Mouse (Mus musculus): ENCODE results near the gene R3hdml. TPM values are rescaled to one million over a fixed set of nuclear protein-coding genes. Genes with fewer than 3 reads are reported as not detected.

Gene R3hdml
- polyA plus RNA-seq, 2 experiments: not detected

- no peak for TF ChIP-seq CTCF (IDR thresholded peaks at IDR 0.05; ENCODE audit: low read depth)
- no peak for TF ChIP-seq EP300 (IDR thresholded peaks at IDR 0.05; ENCODE audit: low read depth)
- H3K9ac ChIP-seq (replicated peaks): no peak overlapping the region
- no peak overlapping the region for H3K4me2 ChIP-seq (ENCODE audit: low read depth)
- no peak for ATAC-seq (ENCODE audit: insufficient read depth)
- no peaks in the 10 kb centered on the region for H3K9me3 ChIP-seq (ENCODE audit: control insufficient read depth, low read length)
- H3K4me1 ChIP-seq (replicated peaks; ENCODE audit: control insufficient read depth in 2 of 2, insufficient read depth in 2 of 2, low read length in 1 of 2): no peaks in the 10 kb centered on the region
- H3K27ac ChIP-seq: no peak overlapping the region
- 37% methylated on average over 5 of the region's 5 CpGs for WGBS (ENCODE audit: insufficient replicate concordance)
- H3K27me3 ChIP-seq (ENCODE audit: control insufficient read depth, insufficient read depth, low read length): no peaks in the 10 kb centered on the region
- H3K36me3 ChIP-seq (replicated peaks; ENCODE audit: control insufficient read depth, insufficient read depth, low read depth): no peaks in the 10 kb centered on the region
- DNase-seq (ENCODE audit: low read depth in 3 of 3, low spot score in 3 of 3): no peak
- no peak overlapping the region for H3K4me3 ChIP-seq (ENCODE audit: insufficient read depth in 1 of 2, low read depth in 2 of 2, low read length in 2 of 2)
Measured at GRCm38 (mm10) chr2:163493031-163493430, 913 bp downstream of the R3hdml start.

- Histone ChIP-seq H3K27ac (no peak overlapping the region), H3K27me3 (ENCODE audit: control insufficient read depth, insufficient read depth, low read length) (no peaks in the 10 kb centered on the region), H3K36me3 (replicated peaks; ENCODE audit: control insufficient read depth, insufficient read depth, low read depth) (no peaks in the 10 kb centered on the region), H3K4me1 (replicated peaks; ENCODE audit: control insufficient read depth in 2 of 2, insufficient read depth in 2 of 2, low read length in 1 of 2) (no peaks in the 10 kb centered on the region), H3K4me2 (ENCODE audit: low read depth) (no peak overlapping the region), H3K9me3 (ENCODE audit: control insufficient read depth, low read length) (no peaks in the 10 kb centered on the region), H3K4me3 (ENCODE audit: insufficient read depth in 1 of 2, low read depth in 2 of 2, low read length in 2 of 2) (no peak overlapping the region), H3K9ac (replicated peaks) (no peak overlapping the region)
- TF ChIP-seq EP300 (IDR thresholded peaks at IDR 0.05; ENCODE audit: low read depth) (no peak), CTCF (IDR thresholded peaks at IDR 0.05; ENCODE audit: low read depth) (no peak)
- ATAC-seq (ENCODE audit: insufficient read depth) (no peak), DNase-seq (ENCODE audit: low read depth in 3 of 3, low spot score in 3 of 3) (no peak)
- WGBS (ENCODE audit: insufficient replicate concordance): 30% methylated on average over 5 of the region's 5 CpGs
Measured at GRCm38 (mm10) chr2:163493976-163494375, 1.9 kb downstream of the R3hdml start.

GRCm38 (mm10) chr2:163494456-163494855 lies 2.3 kb downstream of the R3hdml start:
- Histone ChIP-seq H3K4me1 (replicated peaks; ENCODE audit: control insufficient read depth in 2 of 2, insufficient read depth in 2 of 2, low read length in 1 of 2) (no peaks in the 10 kb centered on the region), H3K9ac (replicated peaks) (no peak overlapping the region), H3K27ac (no peak overlapping the region), H3K36me3 (replicated peaks; ENCODE audit: control insufficient read depth, insufficient read depth, low read depth) (no peaks in the 10 kb centered on the region), H3K4me3 (ENCODE audit: insufficient read depth in 1 of 2, low read depth in 2 of 2, low read length in 2 of 2) (no peak overlapping the region), H3K4me2 (ENCODE audit: low read depth) (no peak overlapping the region), H3K27me3 (ENCODE audit: control insufficient read depth, insufficient read depth, low read length) (no peaks in the 10 kb centered on the region), H3K9me3 (ENCODE audit: control insufficient read depth, low read length) (no peaks in the 10 kb centered on the region)
- DNase-seq (ENCODE audit: low read depth in 3 of 3, low spot score in 3 of 3) (no peak), ATAC-seq (ENCODE audit: insufficient read depth) (no peak)
- no peak for TF ChIP-seq CTCF (IDR thresholded peaks at IDR 0.05; ENCODE audit: low read depth)
- TF ChIP-seq EP300 (IDR thresholded peaks at IDR 0.05; ENCODE audit: low read depth): no peak
- WGBS (ENCODE audit: insufficient replicate concordance): 25% methylated on average over 6 of the region's 6 CpGs

GRCm38 (mm10) chr2:163502219-163502618 lies 10.1 kb downstream of the R3hdml start:
- ATAC-seq (ENCODE audit: insufficient read depth): no peak
- Histone ChIP-seq H3K4me1 (replicated peaks; ENCODE audit: control insufficient read depth in 2 of 2, insufficient read depth in 2 of 2, low read length in 1 of 2) (no peaks in the 10 kb centered on the region; a peak in 1 of 4 replicates), H3K4me3 (ENCODE audit: insufficient read depth in 1 of 2, low read depth in 2 of 2, low read length in 2 of 2) (no peak overlapping the region), H3K4me2 (ENCODE audit: low read depth) (no peak overlapping the region), H3K36me3 (replicated peaks; ENCODE audit: control insufficient read depth, insufficient read depth, low read depth) (no peaks in the 10 kb centered on the region), H3K9me3 (ENCODE audit: control insufficient read depth, low read length) (no peaks in the 10 kb centered on the region), H3K27ac (no peak overlapping the region), H3K9ac (replicated peaks) (no peak overlapping the region), H3K27me3 (ENCODE audit: control insufficient read depth, insufficient read depth, low read length) (no peaks in the 10 kb centered on the region)
- WGBS (ENCODE audit: insufficient replicate concordance): 56% methylated on average over 2 of the region's 2 CpGs
- TF ChIP-seq EP300 (IDR thresholded peaks at IDR 0.05; ENCODE audit: low read depth) (no peak), CTCF (IDR thresholded peaks at IDR 0.05; ENCODE audit: low read depth) (no peak)
- no peak for DNase-seq (ENCODE audit: low read depth in 3 of 3, low spot score in 3 of 3)

- no peaks in the 10 kb centered on the region; a peak in 1 of 4 replicates for H3K4me1 ChIP-seq (replicated peaks; ENCODE audit: control insufficient read depth in 2 of 2, insufficient read depth in 2 of 2, low read length in 1 of 2)
- no peak overlapping the region for H3K27ac ChIP-seq
- H3K9me3 ChIP-seq (ENCODE audit: control insufficient read depth, low read length): no peaks in the 10 kb centered on the region
- H3K9ac ChIP-seq (replicated peaks): no peak overlapping the region
- no peaks in the 10 kb centered on the region for H3K27me3 ChIP-seq (ENCODE audit: control insufficient read depth, insufficient read depth, low read length)
- DNase-seq (ENCODE audit: low read depth in 3 of 3, low spot score in 3 of 3) (no peak), ATAC-seq (ENCODE audit: insufficient read depth) (no peak)
- WGBS (ENCODE audit: insufficient replicate concordance): 53% methylated on average over 7 of the region's 7 CpGs
- no peak for TF ChIP-seq CTCF (IDR thresholded peaks at IDR 0.05; ENCODE audit: low read depth)
- no peak for TF ChIP-seq EP300 (IDR thresholded peaks at IDR 0.05; ENCODE audit: low read depth)
- H3K4me2 ChIP-seq (ENCODE audit: low read depth): no peak overlapping the region
- no peaks in the 10 kb centered on the region for H3K36me3 ChIP-seq (replicated peaks; ENCODE audit: control insufficient read depth, insufficient read depth, low read depth)
- H3K4me3 ChIP-seq (ENCODE audit: insufficient read depth in 1 of 2, low read depth in 2 of 2, low read length in 2 of 2): no peak overlapping the region
Measured at GRCm38 (mm10) chr2:163503191-163503590, 11.1 kb downstream of the R3hdml start.

Measured in liver, embryonic 14.5 days (tissue).